Mouse (Mus musculus) kidney, postnatal 25 days (tissue): ENCODE measurements around the gene Gm4907.
"Not testable (repeated sequence)": the region's sequence is repeated elsewhere in the genome, so short reads cannot be mapped to it uniquely, and the experiment has no call there.

Experiments used
- DNase-seq, 2 experiments: peaks; one replicate each; pipeline ENCODE4 v3.0.0; 2021; ENCODE audit warnings: mixed read lengths in 2 of 2

Gene Gm4907

DNA sequence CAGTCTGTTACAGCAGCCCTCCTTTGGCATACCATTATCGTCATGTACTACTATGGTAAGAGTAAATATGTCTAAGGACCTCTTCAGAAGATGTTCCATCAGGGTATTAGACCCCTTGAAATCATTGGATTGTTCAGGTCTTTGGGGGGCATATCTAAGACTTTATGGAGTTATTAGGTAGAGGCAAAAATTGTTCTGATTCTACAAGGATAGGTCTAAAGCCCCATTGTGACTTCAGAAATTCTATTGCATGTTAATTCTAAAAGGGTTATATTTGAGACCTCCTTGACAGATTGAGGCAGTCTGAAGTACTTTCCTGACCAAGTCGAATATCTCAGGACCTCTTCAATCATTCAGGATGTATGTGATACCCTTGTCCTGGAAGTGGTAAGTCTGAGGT lies at the start of gene Gm4907:
TSS of gene Gm4907 (plus strand) at position 301 of the 400 bp plus-strand sequence.
- not testable (repeated sequence) for DNase-seq

GRCm38 (mm10) chrX:23833784-23834183 lies 48.6 kb upstream of the Gm4907 start:
- not testable (repeated sequence) for DNase-seq

- no peak for DNase-seq
Observed at GRCm38 (mm10) chrX:23840921-23841320, 41.4 kb upstream of the Gm4907 start.

- DNase-seq, result no peak
Observed at GRCm38 (mm10) chrX:23954161-23954560, 71.8 kb downstream of the Gm4907 start.
